Mouse (Mus musculus) frontal cortex, postnatal 25 days (tissue): Measurements from ENCODE around the gene Eea1.
"Not testable (repeated sequence)": the region's sequence is repeated elsewhere in the genome, so short reads cannot be mapped to it uniquely, and the experiment has no call there.

Experiments
- DNase-seq, 2 experiments: peaks; one replicate each; pipeline ENCODE4 v3.0.0; 2022; ENCODE audit warnings: low spot score in 2 of 2

The Eea1 gene

DNA sequence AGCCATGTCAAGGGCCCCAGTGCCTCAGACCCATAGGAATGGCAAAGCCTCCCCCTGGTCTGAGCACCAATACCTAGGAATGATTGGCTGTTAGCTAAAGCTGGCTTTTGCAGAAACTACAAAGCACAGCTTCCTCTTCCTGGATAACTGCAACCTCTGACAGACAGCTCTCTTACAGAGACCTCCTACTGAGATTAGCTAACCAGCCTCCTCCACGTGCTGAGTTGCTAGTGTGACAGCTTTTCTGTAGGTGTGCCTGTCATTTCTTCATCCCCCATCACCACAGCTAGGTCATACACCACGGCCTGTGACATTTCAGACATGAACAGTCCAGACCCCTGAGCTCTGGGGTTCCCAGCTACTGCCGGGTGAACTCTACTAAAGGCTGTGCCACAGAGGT is 126.9 kb downstream of the Eea1 start:
- no peak for DNase-seq

GRCm38 (mm10) chr10:96074386-96074785 is 133.9 kb downstream of the Eea1 start:
- no peak for DNase-seq

DNA sequence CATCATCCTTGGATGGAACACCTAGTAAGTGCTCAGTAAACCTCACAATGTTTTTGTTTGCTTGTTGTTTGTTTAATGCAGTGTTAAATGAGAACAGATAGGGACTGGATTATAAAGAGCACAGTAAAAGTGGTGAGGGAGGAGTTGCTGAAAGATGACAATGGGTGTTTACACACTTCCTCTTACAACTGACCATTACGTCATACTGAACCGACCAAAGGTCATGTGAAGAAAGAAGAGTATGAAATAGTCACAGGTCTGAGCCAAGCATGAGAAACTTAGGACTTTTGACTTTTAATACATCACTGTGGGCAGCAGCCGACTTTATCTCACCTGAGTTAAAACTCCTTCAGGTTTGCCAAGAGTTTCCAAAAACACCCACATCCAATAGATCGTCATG is 135.0 kb downstream of the Eea1 start:
- DNase-seq = no peak

DNA sequence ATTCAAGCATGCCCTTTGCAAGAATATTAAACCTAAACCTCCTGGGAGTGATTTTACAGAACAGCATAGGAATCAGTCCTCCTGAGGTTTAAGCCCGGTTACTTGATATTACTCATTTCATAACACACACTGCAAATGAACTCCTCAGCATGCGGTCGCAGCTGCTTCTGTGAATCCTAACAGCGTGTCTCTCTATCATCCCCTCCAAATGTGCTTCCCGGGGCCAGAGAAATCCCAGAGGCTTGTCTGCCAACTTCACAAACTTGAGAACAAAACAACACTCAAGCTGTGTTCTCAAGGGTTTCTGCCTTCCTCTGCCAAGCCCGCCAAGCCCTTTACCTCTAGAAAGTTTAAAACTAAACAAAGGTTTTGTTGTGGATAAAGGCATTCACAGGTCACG is 135.4 kb downstream of the Eea1 start:
- DNase-seq = no peak

DNA sequence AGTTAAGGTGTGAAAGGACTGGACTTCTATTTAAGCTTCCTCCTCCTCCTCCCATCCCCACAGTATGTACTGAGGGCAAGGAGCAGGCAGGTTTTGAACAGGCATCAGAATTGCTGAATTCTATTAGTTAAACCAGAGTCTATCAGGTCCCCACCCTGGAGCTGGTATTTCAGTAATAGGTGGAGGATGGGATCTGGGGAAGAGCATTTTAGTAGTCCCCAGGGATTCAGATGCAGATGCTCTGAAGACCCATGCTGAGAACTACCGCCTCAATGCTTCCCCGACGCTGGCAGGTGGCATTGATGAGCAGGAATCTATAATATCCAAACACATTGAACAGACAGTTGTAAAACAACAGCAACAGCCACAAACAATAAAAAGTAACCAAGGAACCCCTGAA is 136.0 kb downstream of the Eea1 start:
- no peak for DNase-seq

- not testable (repeated sequence) for DNase-seq
These were observed 137.1 kb downstream of the Eea1 start for GRCm38 (mm10) chr10:96077480-96078066.

- no peak for DNase-seq
These were observed 139.4 kb downstream of the Eea1 start for GRCm38 (mm10) chr10:96079823-96080222.

- DNase-seq = no peak
These were observed 140.3 kb downstream of the Eea1 start for GRCm38 (mm10) chr10:96080440-96081381.

GRCm38 (mm10) chr10:96082203-96082602 is 141.8 kb downstream of the Eea1 start:
- DNase-seq = no peak

DNA sequence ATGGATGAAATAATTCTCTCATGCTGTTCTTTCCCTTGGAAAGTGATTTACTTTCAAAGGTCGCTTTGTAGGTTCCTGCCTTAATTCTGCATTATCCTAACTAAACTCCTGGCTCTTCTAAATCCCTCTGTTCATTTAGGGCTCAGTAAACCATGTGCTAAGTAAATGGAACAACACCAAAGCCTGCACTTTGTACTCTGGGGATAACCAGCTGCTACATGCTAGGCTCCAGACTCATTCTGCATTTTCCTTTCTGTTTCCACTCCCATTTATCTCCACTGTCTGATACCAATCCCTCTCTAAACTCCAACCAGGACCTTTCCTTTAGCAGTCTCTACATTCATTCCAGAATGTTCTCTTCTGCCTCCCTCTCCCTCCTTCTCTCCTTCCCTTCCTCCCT is 149.3 kb downstream of the Eea1 start:
- DNase-seq = no peak

- DNase-seq = no peak
These were observed 149.9 kb downstream of the Eea1 start for GRCm38 (mm10) chr10:96090388-96090787.

DNA sequence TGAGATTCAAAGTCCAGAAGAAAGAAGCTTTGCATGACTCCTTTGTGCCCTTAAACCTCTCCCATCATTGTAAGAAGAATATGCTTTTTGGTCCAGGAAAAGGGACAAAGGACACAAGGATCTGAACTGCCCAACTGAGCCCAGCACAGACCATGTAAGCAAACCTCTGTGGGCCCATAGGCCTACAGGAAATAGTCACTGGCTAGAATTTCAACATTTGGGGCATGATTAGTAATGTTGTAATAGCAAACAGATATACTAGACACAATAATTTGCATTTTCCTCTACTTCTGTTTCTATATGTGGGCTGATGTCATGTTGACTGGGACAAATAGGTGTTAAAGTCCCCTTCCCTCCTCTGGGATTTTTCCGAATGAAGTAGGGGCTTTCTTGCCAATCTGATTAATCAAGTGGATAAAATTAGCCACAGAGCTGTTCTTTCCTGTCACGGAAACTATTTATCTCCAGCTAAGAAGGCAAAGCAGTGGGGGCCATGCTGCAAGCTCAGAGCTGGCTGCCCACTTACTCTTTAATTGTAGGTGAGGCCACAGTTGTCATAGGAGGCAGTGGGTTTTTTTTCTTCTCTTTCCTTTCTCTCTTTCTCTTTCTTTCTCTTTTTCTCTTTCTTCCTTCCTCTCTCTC is 153.6 kb downstream of the Eea1 start:
- no peak for DNase-seq

DNA sequence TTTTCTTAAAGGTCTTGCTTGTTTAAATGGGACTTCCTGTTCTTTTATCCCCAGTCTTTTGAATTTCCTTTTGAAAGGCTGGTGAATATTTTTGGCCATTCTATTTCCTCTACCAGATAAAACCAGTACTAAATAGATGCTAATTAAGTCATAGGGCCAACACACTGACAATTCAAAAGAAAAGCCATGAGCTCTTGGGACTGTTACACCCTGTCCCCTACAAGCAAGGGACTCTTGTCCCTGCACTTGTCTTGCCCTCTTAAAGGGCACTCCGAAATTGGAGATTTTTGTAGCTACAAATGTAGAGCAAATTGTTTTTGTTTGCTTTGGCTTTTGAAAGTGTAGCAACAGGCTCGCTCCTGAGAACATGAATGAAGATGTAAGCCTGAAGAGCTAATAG is 154.1 kb downstream of the Eea1 start:
- no peak for DNase-seq
